Mouse (Mus musculus): ENCODE results near the gene Hcn2. TPM values are rescaled to one million over a fixed set of nuclear protein-coding genes. Genes with fewer than 3 reads are reported as not detected.

The Hcn2 gene
- 0.04 TPM in 1 of 2 replicates, not detected in the other for polyA plus RNA-seq (2016; fragmentation: Nextera tagmentation; extraction: Ambion mirVana)

GRCm38 (mm10) chr10:79716254-79716987, at the start of gene Hcn2:
Gene Hcn2, plus strand, starts transcription at chr10:79716634.
- no peak for DNase-seq (ENCODE audit: low spot score)
- peak within 1 kb of the TSS; percentile 61 for H3K4me3 ChIP-seq
- WGBS, result 5% methylated on average over 79 of the region's 91 CpGs
- H3K4me1 ChIP-seq, result peaks cover 19% of the 10 kb centered on the region
- H3K27me3 ChIP-seq (ENCODE audit: low read depth, poor library complexity, severe bottlenecking), result peaks cover 80% of the 10 kb centered on the region
- H3K36me3 ChIP-seq, result peaks cover 16% of the 10 kb centered on the region
- no peak within 1 kb of the TSS for H3K27ac ChIP-seq
- no peaks in the 10 kb centered on the region for H3K9me3 ChIP-seq (replicated peaks)

GRCm38 (mm10) chr10:79668076-79668475, 48.4 kb upstream of the Hcn2 start:
- H3K27ac ChIP-seq, result no peak overlapping the region
- no peaks in the 10 kb centered on the region for H3K9me3 ChIP-seq (replicated peaks)
- H3K36me3 ChIP-seq, result peaks cover 13% of the 10 kb centered on the region

GRCm38 (mm10) chr10:79668771-79669575, 47.5 kb upstream of the Hcn2 start, which contains the start of gene Tpgs1:
Gene Tpgs1, plus strand, starts transcription at chr10:79669369.
- Histone ChIP-seq H3K27me3 (ENCODE audit: low read depth, poor library complexity, severe bottlenecking) (no peaks in the 10 kb centered on the region), H3K27ac (peak within 1 kb of the TSS; percentile 96), H3K4me3 (peak within 1 kb of the TSS; percentile 78), H3K4me1 (peaks cover 31% of the 10 kb centered on the region), H3K36me3 (peaks cover 21% of the 10 kb centered on the region), H3K9me3 (replicated peaks) (no peaks in the 10 kb centered on the region)
- DNase-seq (ENCODE audit: low spot score), result peak; percentile 91
- under 1% methylated on average over 45 of the region's 45 CpGs for WGBS

More at GRCm38 (mm10) chr10:79668076-79668475, 48.4 kb upstream of the Hcn2 start:
- WGBS, result 81% methylated on average over 5 of the region's 5 CpGs
- H3K4me1 ChIP-seq, result peaks cover 38% of the 10 kb centered on the region
- DNase-seq (ENCODE audit: low spot score), result no peak
- H3K27me3 ChIP-seq (ENCODE audit: low read depth, poor library complexity, severe bottlenecking), result no peaks in the 10 kb centered on the region
- H3K4me3 ChIP-seq, result no peak overlapping the region

- Histone ChIP-seq H3K27me3 (ENCODE audit: low read depth, poor library complexity, severe bottlenecking) (no peaks in the 10 kb centered on the region), H3K4me3 (peak overlapping the region; percentile 78), H3K27ac (peak overlapping the region; percentile 96), H3K36me3 (peaks cover 28% of the 10 kb centered on the region), H3K9me3 (replicated peaks) (no peaks in the 10 kb centered on the region), H3K4me1 (peaks cover 24% of the 10 kb centered on the region)
- DNase-seq (ENCODE audit: low spot score), result peak; percentile 93
- WGBS, result under 1% methylated on average over 47 of the region's 47 CpGs
Measured at GRCm38 (mm10) chr10:79669576-79670057, 46.8 kb upstream of the Hcn2 start.

- 35% methylated on average over 15 of the region's 15 CpGs for WGBS
Measured at GRCm38 (mm10) chr10:79670071-79670888, 46.2 kb upstream of the Hcn2 start.

GRCm38 (mm10) chr10:79671396-79672087, 44.9 kb upstream of the Hcn2 start:
- WGBS, result 51% methylated on average over 6 of the region's 6 CpGs
- DNase-seq (ENCODE audit: low spot score), result no peak
- Histone ChIP-seq H3K27ac (peak overlapping the region; percentile 96; the same call in 1 of the 2 replicates), H3K4me3 (peak overlapping the region; percentile 78; the same call in 1 of the 2 replicates), H3K27me3 (ENCODE audit: low read depth, poor library complexity, severe bottlenecking) (no peaks in the 10 kb centered on the region), H3K36me3 (peaks cover 43% of the 10 kb centered on the region), H3K4me1 (peaks cover 27% of the 10 kb centered on the region), H3K9me3 (replicated peaks) (no peaks in the 10 kb centered on the region)

More at GRCm38 (mm10) chr10:79670071-79670888, 46.2 kb upstream of the Hcn2 start:
- Histone ChIP-seq H3K36me3 (peaks cover 33% of the 10 kb centered on the region), H3K9me3 (replicated peaks) (no peaks in the 10 kb centered on the region), H3K27ac (peak overlapping the region; percentile 96), H3K4me3 (peak overlapping the region; percentile 78), H3K4me1 (peaks cover 23% of the 10 kb centered on the region), H3K27me3 (ENCODE audit: low read depth, poor library complexity, severe bottlenecking) (no peaks in the 10 kb centered on the region)
- DNase-seq (ENCODE audit: low spot score), result no peak

GRCm38 (mm10) chr10:79672088-79672455, 44.4 kb upstream of the Hcn2 start:
- Histone ChIP-seq H3K36me3 (peaks cover 43% of the 10 kb centered on the region), H3K27me3 (ENCODE audit: low read depth, poor library complexity, severe bottlenecking) (no peaks in the 10 kb centered on the region), H3K4me1 (peaks cover 27% of the 10 kb centered on the region), H3K9me3 (replicated peaks) (no peaks in the 10 kb centered on the region), H3K27ac (peak overlapping the region; percentile 54; the same call in 1 of the 2 replicates), H3K4me3 (peak overlapping the region; percentile 18; the same call in 1 of the 2 replicates)
- DNase-seq (ENCODE audit: low spot score), result no peak
- 74% methylated on average over 3 of the region's 3 CpGs for WGBS

GRCm38 (mm10) chr10:79673054-79673453, 43.4 kb upstream of the Hcn2 start:
- WGBS, result 96% methylated on average over 3 of the region's 3 CpGs
- no peak for DNase-seq (ENCODE audit: low spot score)
- Histone ChIP-seq H3K27ac (no peak overlapping the region), H3K27me3 (ENCODE audit: low read depth, poor library complexity, severe bottlenecking) (no peaks in the 10 kb centered on the region), H3K36me3 (peaks cover 43% of the 10 kb centered on the region), H3K9me3 (replicated peaks) (no peaks in the 10 kb centered on the region), H3K4me3 (no peak overlapping the region), H3K4me1 (peaks cover 27% of the 10 kb centered on the region)

GRCm38 (mm10) chr10:79675346-79676035, 40.9 kb upstream of the Hcn2 start:
- 52% methylated on average over 44 of the region's 44 CpGs for WGBS
- Histone ChIP-seq H3K4me3 (no peak overlapping the region), H3K4me1 (peaks cover 22% of the 10 kb centered on the region), H3K27me3 (ENCODE audit: low read depth, poor library complexity, severe bottlenecking) (no peaks in the 10 kb centered on the region), H3K27ac (no peak overlapping the region), H3K36me3 (peaks cover 43% of the 10 kb centered on the region), H3K9me3 (replicated peaks) (no peaks in the 10 kb centered on the region)
- DNase-seq (ENCODE audit: low spot score), result no peak

- Histone ChIP-seq H3K4me1 (peaks cover 25% of the 10 kb centered on the region), H3K4me3 (peak overlapping the region; percentile 89), H3K27ac (peak overlapping the region; percentile 89), H3K27me3 (ENCODE audit: low read depth, poor library complexity, severe bottlenecking) (no peaks in the 10 kb centered on the region), H3K36me3 (peaks cover 26% of the 10 kb centered on the region), H3K9me3 (replicated peaks) (no peaks in the 10 kb centered on the region)
- WGBS, result 40% methylated on average over 11 of the region's 11 CpGs
- DNase-seq (ENCODE audit: low spot score), result no peak
Measured at GRCm38 (mm10) chr10:79680606-79681495, 35.6 kb upstream of the Hcn2 start.

Measured in limb, embryonic 10.5 days (tissue).